Mouse (Mus musculus) ES-E14 (cell line): ENCODE measurements around the gene Fam19a1. TPM values are rescaled to one million over a fixed set of nuclear protein-coding genes. Genes with fewer than 3 reads are reported as not detected.

Experiments used
- DNase-seq: peaks from one replicate; pipeline ENCODE4 v3.0.0-alpha.2; 2013; ENCODE audit warnings: low read depth, low spot score
- H3K27ac ChIP-seq: 2 replicates; pipeline ENCODE4 v1.5.1; 2012; ENCODE audit warnings: low read depth, mild to moderate bottlenecking, low read length, moderate library complexity, mixed read lengths; ENCODE audit not compliant: poor library complexity, insufficient read depth, severe bottlenecking
- H3K36me3 ChIP-seq: 2 replicates; pipeline ENCODE4 v1.6.1; 2012; ENCODE audit warnings: mild to moderate bottlenecking, low read length, moderate library complexity, mixed read lengths; ENCODE audit not compliant: control insufficient read depth, poor library complexity, insufficient read depth, severe bottlenecking
- H3K4me1 ChIP-seq, 2 experiments: fragments of 150-350 bp in 1 of 2; sonication (generic) in 1 of 2; 2 replicates each; pipeline ENCODE4 v1.6.1; 2012; ENCODE audit warnings: low read length in 2 of 2, mild to moderate bottlenecking in 1 of 2, mixed read lengths in 1 of 2; ENCODE audit not compliant: control insufficient read depth in 2 of 2, insufficient read depth in 2 of 2, poor library complexity in 1 of 2
- H3K4me3 ChIP-seq, 2 experiments: fragments of 150-350 bp in 1 of 2; sonication (generic) in 1 of 2; 2 replicates each; pipeline ENCODE4 v1.5.1; 2012; ENCODE audit warnings: low read length in 2 of 2, low read depth in 1 of 2, mild to moderate bottlenecking in 1 of 2, mixed read lengths in 1 of 2; ENCODE audit not compliant: insufficient read depth in 1 of 2, poor library complexity in 1 of 2, severe bottlenecking in 1 of 2
- H3K9ac ChIP-seq: 2 replicates; pipeline ENCODE4 v1.6.1; 2012; ENCODE audit warnings: low read depth, mild to moderate bottlenecking, low read length, mixed read lengths; ENCODE audit not compliant: poor library complexity, insufficient read depth, severe bottlenecking
- H3K9me3 ChIP-seq: fragments of 150-350 bp; sonication (generic); 2 replicates; pipeline ENCODE4 v1.6.1; 2012; ENCODE audit warnings: low read depth, mild to moderate bottlenecking, low read length; ENCODE audit not compliant: control insufficient read depth, insufficient read depth
- CHD2 ChIP-seq: IDR thresholded peaks from 2 replicates; pipeline ENCODE4 v1.6.1; 2014; ENCODE audit warnings: mild to moderate bottlenecking, low read depth, low read length, inconsistent platforms
- HCFC1 ChIP-seq: IDR thresholded peaks from 2 replicates; pipeline ENCODE4 v1.6.1; 2012; ENCODE audit warnings: low read length, inconsistent platforms, borderline replicate concordance; ENCODE audit not compliant: insufficient read depth
- MAFK ChIP-seq: IDR thresholded peaks from 2 replicates; pipeline ENCODE4 v1.6.1; 2014; ENCODE audit warnings: mild to moderate bottlenecking, low read depth, low read length, inconsistent platforms; ENCODE audit not compliant: insufficient read depth
- ZC3H11A ChIP-seq: IDR thresholded peaks from 2 replicates; pipeline ENCODE4 v1.6.1; 2012; ENCODE audit warnings: low read depth, mild to moderate bottlenecking, inconsistent platforms, low read length, borderline replicate concordance
- ZNF384 ChIP-seq: IDR thresholded peaks from 2 replicates; pipeline ENCODE4 v1.6.1; 2012; ENCODE audit warnings: low read depth, low read length, inconsistent platforms
- in situ Hi-C, 2 experiments: fragments of 600-800 bp; cut with MboI; formaldehyde crosslinking; loops; one replicate each; pipeline ENCODE4 v1.15.1; 2025; ENCODE audit warnings: low sequenced_read_pairs in 2 of 2, inconsistent platforms in 1 of 2; ENCODE audit not compliant: unreplicated experiment in 2 of 2
- total RNA-seq: library from RNA; depleted of rRNA; stranded (reverse); fragments of 300-350 nt; gene quantifications from 2 replicates; pipeline ENCODE4 v1.2.3, GENCODE M21; 2012

The Fam19a1 gene
- total RNA-seq, 1 experiment = not detected

- Histone ChIP-seq H3K27ac (no peak overlapping the region), H3K36me3 (no peaks in the 10 kb centered on the region), H3K9ac (no peak overlapping the region), H3K4me1 (no peaks in the 10 kb centered on the region), H3K4me3 (no peak overlapping the region), H3K9me3 (no peaks in the 10 kb centered on the region)
- no peak for DNase-seq
- in situ Hi-C loops = no loop called here
- TF ChIP-seq CHD2 (no peak), HCFC1 (no peak), MAFK (no peak), ZNF384 (no peak)
These were observed 14.7 kb upstream of the Fam19a1 start for GRCm38 (mm10) chr6:96098225-96098624.

- Histone ChIP-seq H3K9me3 (no peaks in the 10 kb centered on the region), H3K4me3 (no peak overlapping the region), H3K27ac (no peak overlapping the region), H3K9ac (no peak overlapping the region), H3K36me3 (no peaks in the 10 kb centered on the region), H3K4me1 (no peaks in the 10 kb centered on the region)
- in situ Hi-C loops = no loop called here
- no peak for TF ChIP-seq ZC3H11A
- no peak for TF ChIP-seq CHD2
- no peak for TF ChIP-seq ZNF384
- TF ChIP-seq MAFK = no peak
- TF ChIP-seq HCFC1 = no peak
- DNase-seq = no peak
These were observed 1.3 kb upstream of the Fam19a1 start for GRCm38 (mm10) chr6:96111656-96112055.

GRCm38 (mm10) chr6:96114151-96114550 lies 1.2 kb downstream of the Fam19a1 start:
- Histone ChIP-seq H3K9ac (no peak overlapping the region), H3K9me3 (no peaks in the 10 kb centered on the region)

GRCm38 (mm10) chr6:96116148-96116533 lies 3.2 kb downstream of the Fam19a1 start:
- DNase-seq = no peak
- Histone ChIP-seq H3K27ac (no peak overlapping the region), H3K9me3 (no peaks in the 10 kb centered on the region), H3K9ac (no peak overlapping the region), H3K4me3 (peak overlapping the region in 1 of 2 experiments; percentile 61; a peak in 2 of 4 replicates), H3K36me3 (no peaks in the 10 kb centered on the region), H3K4me1 (no peaks in the 10 kb centered on the region)
- TF ChIP-seq HCFC1 (no peak), ZC3H11A (no peak), CHD2 (no peak), MAFK (no peak), ZNF384 (no peak)
- in situ Hi-C loops = no loop called here

More at GRCm38 (mm10) chr6:96114151-96114550, 1.2 kb downstream of the Fam19a1 start:
- DNase-seq = no peak
- TF ChIP-seq HCFC1 (no peak), ZC3H11A (no peak), CHD2 (no peak), MAFK (no peak), ZNF384 (no peak)
- H3K4me3 ChIP-seq = no peak overlapping the region
- H3K36me3 ChIP-seq = no peaks in the 10 kb centered on the region
- in situ Hi-C loops = no loop called here
- H3K27ac ChIP-seq = no peak overlapping the region
- H3K4me1 ChIP-seq = no peaks in the 10 kb centered on the region

GRCm38 (mm10) chr6:96116534-96117272 lies 3.7 kb downstream of the Fam19a1 start:
- H3K27ac ChIP-seq = no peak overlapping the region
- 0 out of 2 replicates have a peak overlapping the region, but pooled peaks have one; percentile 3 for H3K9ac ChIP-seq
- TF ChIP-seq ZNF384 (no peak), HCFC1 (no peak), MAFK (no peak), ZC3H11A (no peak)
- H3K36me3 ChIP-seq = no peaks in the 10 kb centered on the region
- no peaks in the 10 kb centered on the region for H3K9me3 ChIP-seq
- peak; percentile 21 for DNase-seq
- H3K4me1 ChIP-seq = no peaks in the 10 kb centered on the region
- in situ Hi-C loops = no loop called here
- peak overlapping the region; percentile 51 to 61 for H3K4me3 ChIP-seq
